Mouse (Mus musculus) liver, embryonic 11.5 days (tissue): ENCODE measurements at regions not wholly inside any gene's neighbourhood (a gene's known extent, or its start where the extent isn't known, plus 50 kb on each side); places are given as distances from the start of the nearest gene placed in this dataset.

Source experiments
- ATAC-seq: fragments of 200-750 bp; cut with Nextera tagmentation; replicated peaks from 2 replicates; pipeline ENCODE4 v1.8.0; 2017; ENCODE audit warnings: moderate number of reproducible peaks, mild to moderate bottlenecking, moderate TSS enrichment, moderate library complexity; ENCODE audit not compliant: low FRiP score
- DNase-seq: peaks from one replicate; pipeline ENCODE4 v3.0.0-alpha.2; 2017; ENCODE audit warnings: low spot score
- H3K27ac ChIP-seq: fragments of 300-500 bp; sonication (generic); 2 replicates; pipeline ENCODE4 v1.5.1; 2014; ENCODE audit warnings: mild to moderate bottlenecking, low read depth, low read length, control low read depth
- H3K27me3 ChIP-seq: fragments of 300-500 bp; sonication (generic); replicated peaks from 2 replicates; pipeline ENCODE4 v1.6.1; 2014; ENCODE audit warnings: low read length, mixed read lengths; ENCODE audit not compliant: control insufficient read depth, insufficient read depth
- H3K36me3 ChIP-seq: fragments of 300-500 bp; sonication (generic); 2 replicates; pipeline ENCODE4 v1.6.1; 2014; ENCODE audit warnings: mild to moderate bottlenecking, low read length, moderate library complexity, mixed read lengths; ENCODE audit not compliant: control insufficient read depth, insufficient read depth
- H3K4me1 ChIP-seq: fragments of 300-500 bp; sonication (generic); replicated peaks from 2 replicates; pipeline ENCODE4 v1.6.1; 2014; ENCODE audit warnings: low read length, mixed read lengths; ENCODE audit not compliant: control insufficient read depth, insufficient read depth
- H3K4me2 ChIP-seq: fragments of 300-500 bp; sonication (generic); 2 replicates; pipeline ENCODE4 v1.6.1; 2014; ENCODE audit warnings: mild to moderate bottlenecking, control low read depth, moderate library complexity
- H3K4me3 ChIP-seq: fragments of 300-500 bp; sonication (generic); 2 replicates; pipeline ENCODE4 v1.5.1; 2014; ENCODE audit warnings: low read depth, low read length, control low read depth
- H3K9ac ChIP-seq: fragments of 300-500 bp; sonication (generic); 2 replicates; pipeline ENCODE4 v1.6.1; 2014; ENCODE audit warnings: low read depth, low read length, control low read depth
- H3K9me3 ChIP-seq: fragments of 300-500 bp; sonication (generic); 2 replicates; pipeline ENCODE4 v1.6.1; 2016; ENCODE audit warnings: low read length, inconsistent platforms, mixed read lengths; ENCODE audit not compliant: control insufficient read depth
- WGBS: fragments of 180-500 bp; shearing (Covaris S2); extraction: QIAGEN DNeasy Blood & Tissue Kit; methylation state at CpG from one replicate; pipeline ENCODE4 v1.1.7; 2014; 5-methylcytosine and 5-hydroxymethylcytosine counted together

DNA sequence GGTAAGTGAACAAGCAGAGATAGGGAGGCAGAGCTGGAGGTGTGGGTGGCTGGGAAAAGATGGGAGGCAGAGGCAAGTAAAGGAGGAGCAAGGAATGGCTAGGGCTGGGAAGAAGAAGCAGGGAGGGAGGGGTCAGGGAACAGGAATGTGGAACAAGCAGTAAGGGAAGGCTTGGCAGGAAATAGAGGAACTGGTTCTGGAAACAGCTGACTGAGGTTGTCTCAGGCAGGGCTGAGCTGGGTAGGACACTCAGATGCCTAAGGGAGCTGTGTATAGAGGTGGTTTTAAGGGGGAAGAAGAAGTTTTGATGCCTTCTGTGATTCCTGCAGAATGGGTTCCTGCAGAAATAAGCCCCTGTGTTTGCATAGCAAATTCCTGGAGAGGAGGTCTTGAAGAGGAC, 92.7 kb downstream of the Nucb2 start:
- Histone ChIP-seq H3K9ac (no peak overlapping the region), H3K27me3 (no peaks in the 10 kb centered on the region), H3K36me3 (no peaks in the 10 kb centered on the region), H3K4me1 (no peaks in the 10 kb centered on the region), H3K27ac (no peak overlapping the region), H3K9me3 (no peaks in the 10 kb centered on the region), H3K4me3 (no peak overlapping the region), H3K4me2 (no peak overlapping the region)
- ATAC-seq (no peak), DNase-seq (no peak)

DNA sequence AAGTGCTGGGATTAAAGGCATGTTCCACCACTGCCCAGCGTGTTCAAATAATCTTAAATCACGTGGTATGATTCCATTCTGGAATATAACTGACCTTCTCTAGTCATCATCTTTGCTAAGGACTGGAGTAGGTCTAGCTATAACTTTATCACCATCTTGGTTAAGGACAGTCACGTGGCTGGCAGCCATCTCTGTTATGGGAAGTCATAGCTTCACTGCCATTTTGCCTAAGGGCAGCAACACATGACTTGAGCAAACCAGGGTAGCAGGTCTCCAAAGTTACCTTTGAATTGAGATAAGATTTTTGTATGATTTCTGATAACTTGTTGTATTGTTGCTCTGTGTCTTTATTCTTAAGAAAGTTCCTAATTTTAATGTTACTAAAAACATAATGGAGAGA, 96.2 kb downstream of the Nucb2 start:
- H3K4me2 ChIP-seq: no peak overlapping the region
- no peaks in the 10 kb centered on the region for H3K27me3 ChIP-seq
- 69% methylated on average over 3 of the region's 3 CpGs for WGBS
- DNase-seq (no peak), ATAC-seq (no peak)
- no peaks in the 10 kb centered on the region for H3K4me1 ChIP-seq
- H3K9me3 ChIP-seq: no peaks in the 10 kb centered on the region
- H3K4me3 ChIP-seq: no peak overlapping the region
- H3K9ac ChIP-seq: no peak overlapping the region
- no peak overlapping the region for H3K27ac ChIP-seq
- no peaks in the 10 kb centered on the region for H3K36me3 ChIP-seq

DNA sequence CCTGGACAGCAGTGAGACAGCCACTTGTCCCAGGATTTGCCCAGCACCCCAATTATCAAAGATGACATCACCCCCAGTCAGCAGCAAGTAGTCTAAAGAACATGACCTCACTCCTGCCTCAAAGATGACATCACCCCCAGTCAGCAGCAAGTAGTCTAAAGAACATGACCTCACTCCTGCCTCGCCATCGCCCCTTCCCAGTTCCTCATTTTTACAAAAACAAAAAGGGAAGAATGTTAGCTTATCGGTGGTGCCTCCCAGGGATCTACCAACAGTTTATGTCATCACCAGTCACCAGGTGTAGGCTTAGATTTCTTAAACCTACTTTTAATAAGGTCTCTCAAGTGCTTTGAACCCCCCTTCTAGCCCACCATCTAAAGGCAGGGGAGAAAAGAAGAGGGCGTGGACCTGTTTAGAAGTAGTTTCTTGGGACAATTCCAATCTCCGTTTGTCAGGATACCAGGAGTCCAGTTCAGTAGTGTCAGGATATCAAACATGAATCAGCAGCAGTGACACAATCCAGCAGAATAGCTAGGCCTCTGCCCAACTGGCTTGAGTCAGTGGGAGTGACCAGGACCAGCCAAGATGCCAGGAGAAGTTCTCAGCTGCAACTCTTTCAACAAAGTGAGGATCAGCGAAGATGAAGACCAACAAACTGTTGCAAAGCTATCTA, 99.1 kb downstream of the Nucb2 start:
- WGBS: 66% methylated on average over 6 of the region's 6 CpGs
- no peak overlapping the region for H3K9ac ChIP-seq
- no peak for ATAC-seq
- no peaks in the 10 kb centered on the region for H3K27me3 ChIP-seq
- H3K4me1 ChIP-seq: peaks cover 7% of the 10 kb centered on the region
- H3K27ac ChIP-seq: no peak overlapping the region
- no peak overlapping the region for H3K4me2 ChIP-seq
- H3K9me3 ChIP-seq: no peaks in the 10 kb centered on the region
- DNase-seq: no peak
- no peak overlapping the region for H3K4me3 ChIP-seq
- no peaks in the 10 kb centered on the region for H3K36me3 ChIP-seq

- Histone ChIP-seq H3K36me3 (no peaks in the 10 kb centered on the region), H3K27ac (no peak overlapping the region), H3K4me3 (no peak overlapping the region), H3K9ac (no peak overlapping the region), H3K4me2 (no peak overlapping the region), H3K27me3 (no peaks in the 10 kb centered on the region), H3K4me1 (peaks cover 7% of the 10 kb centered on the region), H3K9me3 (no peaks in the 10 kb centered on the region)
- ATAC-seq: no peak
- no peak for DNase-seq
- whole genome bisulfite sequencing: 64% methylated on average over 3 of the region's 3 CpGs
Measured at GRCm38 (mm10) chr7:116603840-116604194, 99.6 kb downstream of the Nucb2 start.

GRCm38 (mm10) chr7:116606255-116606654, 102.1 kb downstream of the Nucb2 start:
- ATAC-seq: no peak
- Histone ChIP-seq H3K9ac (no peak overlapping the region), H3K4me2 (no peak overlapping the region), H3K27me3 (no peaks in the 10 kb centered on the region), H3K4me3 (no peak overlapping the region), H3K27ac (no peak overlapping the region), H3K9me3 (no peaks in the 10 kb centered on the region), H3K4me1 (peaks cover 7% of the 10 kb centered on the region), H3K36me3 (no peaks in the 10 kb centered on the region)
- DNase-seq: no peak
- WGBS: 83% methylated on average over 6 of the region's 6 CpGs

DNA sequence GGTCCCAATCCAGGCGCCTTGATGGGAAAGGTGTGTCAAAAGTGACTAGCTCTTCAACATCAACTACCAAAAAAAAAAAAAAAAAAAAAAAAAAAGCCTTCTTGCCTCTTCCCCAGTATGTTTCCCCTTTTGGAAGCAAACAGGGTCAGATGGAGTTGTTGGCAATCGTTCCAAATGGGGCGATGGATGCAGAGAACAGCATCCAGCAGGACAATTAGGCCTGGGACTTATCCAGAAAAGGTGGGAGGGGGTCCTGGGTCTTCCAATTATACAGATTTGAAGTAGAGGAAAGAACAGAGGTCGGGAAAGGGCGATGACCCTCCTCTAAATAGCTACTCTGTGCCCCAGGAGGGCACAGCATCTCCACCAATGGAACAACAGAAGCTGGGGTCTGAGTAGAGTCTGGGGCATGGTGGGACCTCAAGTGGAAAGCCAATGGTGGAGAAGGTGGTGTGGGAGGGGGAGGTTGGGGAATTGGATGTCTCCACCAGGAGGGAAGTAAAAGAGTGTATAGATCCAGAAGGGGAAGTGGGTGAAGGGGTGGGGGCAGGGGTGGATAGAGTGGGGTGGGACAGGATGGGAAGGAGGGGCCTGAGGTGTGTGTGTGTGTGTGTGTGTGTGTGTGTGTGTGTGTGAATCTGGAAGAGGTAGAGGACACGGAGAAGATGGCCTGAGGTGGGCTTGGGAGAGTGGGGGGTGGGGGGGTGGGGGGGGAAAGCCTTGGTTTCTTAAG, 102.7 kb downstream of the Nucb2 start:
- Histone ChIP-seq H3K27ac (no peak overlapping the region), H3K4me2 (no peak overlapping the region), H3K27me3 (no peaks in the 10 kb centered on the region), H3K4me1 (peaks cover 7% of the 10 kb centered on the region), H3K9me3 (no peaks in the 10 kb centered on the region), H3K4me3 (no peak overlapping the region), H3K36me3 (no peaks in the 10 kb centered on the region), H3K9ac (no peak overlapping the region)
- 62% methylated on average over 5 of the region's 6 CpGs for WGBS
- no peak for DNase-seq
- ATAC-seq: no peak

DNA sequence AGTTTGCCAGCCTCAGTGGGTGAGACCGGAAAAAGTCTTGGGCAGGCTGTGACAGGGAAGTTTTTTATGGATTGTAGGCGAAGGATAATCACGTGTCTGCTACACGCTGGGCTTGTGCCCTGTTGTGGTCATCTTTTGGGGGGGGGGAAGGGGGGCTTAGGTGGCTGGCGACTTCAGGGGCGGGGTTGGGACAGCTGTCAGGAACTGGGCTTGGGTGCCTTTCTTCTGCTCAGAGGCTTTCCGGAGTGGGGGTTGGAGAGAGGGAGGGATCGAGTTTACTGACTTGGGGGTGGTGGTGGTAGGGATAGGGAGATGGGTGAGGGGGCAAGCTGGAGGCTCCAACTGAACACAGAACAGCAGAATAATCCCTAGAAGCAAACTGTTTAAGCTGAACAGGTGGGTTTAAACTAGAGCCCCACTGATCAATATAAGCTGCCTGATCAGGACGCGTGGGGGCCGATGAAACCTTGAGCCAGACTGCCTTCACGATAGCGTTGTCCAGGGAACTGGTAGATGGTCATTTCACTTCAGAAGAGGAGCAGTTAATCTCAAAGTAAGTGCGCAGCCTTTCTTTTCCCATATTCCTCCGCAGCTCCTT, 103.6 kb downstream of the Nucb2 start:
- Histone ChIP-seq H3K9me3 (no peaks in the 10 kb centered on the region), H3K27me3 (no peaks in the 10 kb centered on the region), H3K4me1 (peaks cover 7% of the 10 kb centered on the region), H3K4me2 (peak overlapping the region; percentile 71), H3K9ac (no peak overlapping the region), H3K4me3 (peak overlapping the region; percentile 33), H3K36me3 (no peaks in the 10 kb centered on the region), H3K27ac (no peak overlapping the region)
- ATAC-seq: 0 out of 2 replicates have a peak, but pooled peaks have one; percentile 19
- DNase-seq: no peak
- 4% methylated on average over 15 of the region's 15 CpGs for WGBS

DNA sequence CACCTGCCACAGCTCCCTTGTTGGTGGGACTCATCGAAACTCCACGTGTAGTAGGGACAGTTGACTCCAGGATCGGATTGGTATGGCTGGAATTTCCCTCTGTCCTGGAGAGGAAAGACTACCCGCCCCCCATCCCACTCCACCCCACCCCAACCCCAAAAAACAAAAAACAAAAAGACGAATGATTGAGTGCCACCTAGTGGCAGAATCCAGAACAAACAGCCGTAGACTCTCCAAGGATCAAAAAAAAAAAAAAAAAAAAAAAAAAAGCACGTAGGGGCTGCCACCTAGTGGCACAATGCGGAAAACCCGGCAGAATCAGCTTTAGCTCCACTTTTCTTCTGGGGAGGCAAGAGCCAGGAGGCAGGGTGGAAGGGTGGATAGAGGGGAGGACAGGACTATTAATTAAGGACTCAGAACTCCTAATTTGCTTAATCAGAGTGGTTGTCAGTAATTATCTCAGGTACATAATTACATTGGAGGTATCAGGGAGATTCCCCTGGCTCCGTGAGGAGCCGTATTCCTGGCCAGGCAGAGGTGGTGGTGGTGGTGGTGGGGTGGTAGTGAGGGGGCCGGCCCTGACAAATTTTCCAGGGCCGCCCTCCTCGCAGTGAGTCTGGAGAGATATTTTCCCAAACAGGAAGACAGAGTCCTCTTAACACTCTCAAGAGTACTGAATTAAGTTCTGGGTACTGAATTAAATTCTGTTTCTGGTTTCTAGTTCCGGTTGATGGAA, 104.3 kb downstream of the Nucb2 start:
- WGBS: 23% methylated on average over 15 of the region's 15 CpGs
- Histone ChIP-seq H3K4me2 (peak overlapping the region; percentile 71), H3K9ac (no peak overlapping the region), H3K27ac (no peak overlapping the region), H3K36me3 (no peaks in the 10 kb centered on the region), H3K27me3 (no peaks in the 10 kb centered on the region), H3K4me3 (peak overlapping the region; percentile 33; the same call in 1 of the 2 replicates), H3K4me1 (peaks cover 7% of the 10 kb centered on the region), H3K9me3 (no peaks in the 10 kb centered on the region)
- peak; percentile 61 for ATAC-seq
- DNase-seq: peak; percentile 57
